Mouse (Mus musculus) E14TG2a.4 (cell line): ENCODE data around the gene Cplx2.
A peak's percentile ranks its signal among the peaks of the same experiment; 100 is the strongest.

ENCODE experiments used
- CTCF ChIP-seq: conservative IDR thresholded peaks from 2 replicates; pipeline ENCODE4 v1.5.1; 2014; ENCODE audit warnings: low read length
- NANOG ChIP-seq: IDR thresholded peaks from 2 replicates; pipeline ENCODE4 v1.6.1; 2014; ENCODE audit warnings: borderline replicate concordance, low read length, mixed read lengths

DNA sequence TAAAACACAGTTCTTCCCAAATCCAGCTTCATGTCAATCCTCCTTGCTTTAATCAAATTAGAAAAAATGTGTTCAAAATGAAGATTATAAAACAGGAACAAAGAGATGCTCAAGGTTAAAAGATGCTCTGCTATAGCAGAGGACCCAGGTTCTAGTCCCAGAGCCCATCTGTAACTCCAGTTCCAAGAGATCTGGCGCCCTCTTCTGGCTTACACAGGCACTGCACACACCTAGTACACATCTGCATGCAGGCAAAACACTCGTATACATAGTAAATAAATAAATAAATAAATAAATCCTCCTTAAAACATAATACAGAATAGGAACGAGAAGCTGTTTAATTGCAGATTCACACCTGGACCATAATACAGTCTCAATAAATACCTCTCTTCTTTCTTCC lies 6.9 kb downstream of the Cplx2 start:
- TF ChIP-seq CTCF = peak; percentile 90
- no peak for TF ChIP-seq NANOG
